Mouse (Mus musculus): ENCODE data around the gene Ralgapb. TPM values are rescaled to one million over a fixed set of nuclear protein-coding genes. Genes with fewer than 3 reads are reported as not detected.

Gene Ralgapb
- polyA plus RNA-seq (2015; fragmentation: Nextera tagmentation; extraction: Ambion mirVana) = 14.8 and 17.8 TPM in 2 replicates

DNA sequence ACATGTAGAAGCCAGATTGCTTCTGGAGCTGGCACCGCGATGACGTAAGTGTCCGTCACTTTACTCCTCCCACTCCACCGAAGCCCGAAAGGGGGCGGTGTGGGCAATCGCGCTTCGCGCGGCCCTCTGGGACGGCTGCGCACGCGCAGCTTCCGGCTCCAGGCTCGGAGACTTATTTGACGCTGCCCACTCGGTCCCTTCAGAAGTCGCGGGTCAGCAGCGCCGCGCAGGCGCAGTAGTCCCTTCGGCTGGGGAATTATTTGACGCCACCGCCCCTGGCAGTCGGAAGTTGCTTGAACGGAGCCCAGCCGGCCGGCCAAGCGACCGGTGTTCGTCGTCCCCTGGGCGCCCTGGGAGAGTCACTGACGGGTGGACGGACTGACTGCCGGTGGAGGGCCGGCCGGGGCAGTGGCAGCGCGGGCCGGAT lies at the start of gene Ralgapb:
TSS of gene Ralgapb (plus strand) at position 254 of the 427 bp plus-strand sequence.
- Histone ChIP-seq H3K4me2 (replicated peaks; ENCODE audit: low read depth, low read length) (peak within 1 kb of the TSS; percentile 82), H3K4me1 (ENCODE audit: insufficient read depth, low read depth, low read length) (no peaks in the 10 kb centered on the region; the same call in 1 of the 2 replicates), H3K36me3 (ENCODE audit: insufficient read depth, low read length) (no peaks in the 10 kb centered on the region), H3K9ac (replicated peaks; ENCODE audit: low read depth) (peak within 1 kb of the TSS; percentile 87), H3K9me3 (ENCODE audit: low read length) (no peaks in the 10 kb centered on the region), H3K27me3 (replicated peaks; ENCODE audit: insufficient read depth, low read length) (no peaks in the 10 kb centered on the region), H3K4me3 (ENCODE audit: low read depth, low read length) (peak within 1 kb of the TSS; percentile 96), H3K27ac (ENCODE audit: low read length) (peak within 1 kb of the TSS; percentile 92)
- DNase-seq (ENCODE audit: low spot score) (peak; percentile 99), ATAC-seq (peak; percentile 91)
- WGBS = under 1% methylated on average over 45 of the region's 46 CpGs
- TF ChIP-seq CTCF (IDR thresholded peaks at IDR 0.05) = peak; percentile 71
- peak; percentile 50; the same call in 1 of the 2 replicates for TF ChIP-seq EP300 (IDR thresholded peaks at IDR 0.05)

DNA sequence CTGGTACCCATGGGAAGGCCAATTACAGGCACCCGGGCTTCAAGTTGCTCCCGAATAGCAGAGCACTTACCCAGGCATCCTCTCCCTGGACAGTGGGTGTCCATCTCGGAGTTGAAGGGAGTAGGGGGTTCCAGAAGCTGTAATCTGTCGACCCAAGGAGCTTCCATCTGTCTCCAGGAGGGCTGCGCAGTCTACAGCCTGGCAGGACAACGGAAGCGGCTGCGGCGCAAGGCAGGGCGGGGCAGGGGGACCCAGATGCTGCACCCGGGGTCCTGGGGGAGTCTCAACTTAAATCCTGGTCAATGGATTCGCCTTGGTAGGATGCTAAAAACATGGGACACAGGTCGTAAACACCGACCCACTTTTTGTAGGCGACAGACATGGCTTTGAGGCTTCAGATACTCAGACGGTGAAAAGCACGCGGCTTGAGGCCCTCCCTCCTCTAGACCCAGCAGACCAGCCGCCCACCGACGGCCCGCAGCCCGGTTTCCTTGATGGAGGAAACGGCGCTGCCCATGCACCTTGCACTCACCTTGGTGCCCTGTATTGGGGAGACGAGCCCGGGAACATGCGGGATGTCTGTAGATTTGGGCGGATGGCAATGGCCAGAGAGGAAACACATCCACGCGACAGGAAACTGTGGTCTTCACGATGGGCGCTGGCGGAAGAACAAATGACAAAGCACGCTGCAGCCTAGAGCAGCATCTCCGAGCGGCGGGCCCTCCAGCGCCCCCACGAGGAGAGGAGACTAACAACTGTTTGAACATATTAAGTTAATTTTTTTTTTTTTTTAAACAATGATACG lies 48.6 kb upstream of the Ralgapb start:
- peak; percentile 92 for ATAC-seq
- Histone ChIP-seq H3K4me1 (ENCODE audit: insufficient read depth, low read depth, low read length) (peaks cover 8% of the 10 kb centered on the region; the same call in 1 of the 2 replicates), H3K27ac (ENCODE audit: low read length) (peak overlapping the region; percentile 75), H3K36me3 (ENCODE audit: insufficient read depth, low read length) (peaks cover 6% of the 10 kb centered on the region), H3K4me3 (ENCODE audit: low read depth, low read length) (peak overlapping the region; percentile 47), H3K9ac (replicated peaks; ENCODE audit: low read depth) (peak overlapping the region; percentile 47), H3K9me3 (ENCODE audit: low read length) (no peaks in the 10 kb centered on the region), H3K4me2 (replicated peaks; ENCODE audit: low read depth, low read length) (peak overlapping the region; percentile 58), H3K27me3 (replicated peaks; ENCODE audit: insufficient read depth, low read length) (no peaks in the 10 kb centered on the region)
- WGBS = under 1% methylated on average over 41 of the region's 41 CpGs
- peak; percentile 96 for DNase-seq (ENCODE audit: low spot score)
- TF ChIP-seq CTCF (IDR thresholded peaks at IDR 0.05) = peak; percentile 82
- peak; percentile 34; the same call in 1 of the 2 replicates for TF ChIP-seq EP300 (IDR thresholded peaks at IDR 0.05)

DNA sequence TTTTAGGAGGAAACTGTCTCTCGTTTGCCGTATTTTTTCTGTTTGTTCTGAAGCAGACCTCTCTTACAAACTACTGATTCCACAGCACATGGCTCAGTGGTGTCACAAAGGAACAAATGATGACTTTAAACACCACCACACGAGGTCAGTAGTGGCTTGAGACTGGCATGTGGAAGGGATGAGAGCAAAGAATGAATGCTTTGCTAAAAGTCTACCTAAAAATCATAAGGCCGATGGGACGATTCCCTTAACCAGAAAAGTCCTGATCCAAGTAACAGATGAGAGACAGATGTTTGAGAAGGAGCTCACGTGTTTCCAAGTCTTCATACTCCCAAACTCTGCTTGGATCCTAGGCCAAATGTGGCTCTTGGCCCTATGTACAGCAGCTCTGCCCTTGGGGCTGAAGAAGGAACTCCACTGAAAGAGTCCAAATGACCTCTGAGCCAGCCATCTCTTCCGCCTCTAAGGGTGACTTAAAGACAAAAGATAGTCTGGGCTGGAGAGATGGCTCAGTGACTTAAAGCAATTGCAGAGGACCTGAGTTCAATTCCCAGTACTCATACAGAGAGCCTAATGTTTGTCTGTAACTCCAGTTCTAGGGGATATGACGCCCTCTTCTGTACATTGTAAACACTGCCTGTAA lies 47.8 kb upstream of the Ralgapb start:
- DNase-seq (ENCODE audit: low spot score) (no peak), ATAC-seq (peak; percentile 45)
- Histone ChIP-seq H3K9ac (replicated peaks; ENCODE audit: low read depth) (no peak overlapping the region), H3K4me1 (ENCODE audit: insufficient read depth, low read depth, low read length) (peaks cover 8% of the 10 kb centered on the region; the same call in 1 of the 2 replicates), H3K4me3 (ENCODE audit: low read depth, low read length) (no peak overlapping the region), H3K27ac (ENCODE audit: low read length) (no peak overlapping the region), H3K36me3 (ENCODE audit: insufficient read depth, low read length) (0 out of 2 replicates have a peak, but pooled peaks cover 3% of the 10 kb centered on the region), H3K4me2 (replicated peaks; ENCODE audit: low read depth, low read length) (peak overlapping the region; percentile 58), H3K27me3 (replicated peaks; ENCODE audit: insufficient read depth, low read length) (no peaks in the 10 kb centered on the region), H3K9me3 (ENCODE audit: low read length) (no peaks in the 10 kb centered on the region)
- WGBS = 35% methylated on average over 8 of the region's 8 CpGs
- TF ChIP-seq CTCF (IDR thresholded peaks at IDR 0.05) (peak; percentile 51), EP300 (IDR thresholded peaks at IDR 0.05) (no peak)

DNA sequence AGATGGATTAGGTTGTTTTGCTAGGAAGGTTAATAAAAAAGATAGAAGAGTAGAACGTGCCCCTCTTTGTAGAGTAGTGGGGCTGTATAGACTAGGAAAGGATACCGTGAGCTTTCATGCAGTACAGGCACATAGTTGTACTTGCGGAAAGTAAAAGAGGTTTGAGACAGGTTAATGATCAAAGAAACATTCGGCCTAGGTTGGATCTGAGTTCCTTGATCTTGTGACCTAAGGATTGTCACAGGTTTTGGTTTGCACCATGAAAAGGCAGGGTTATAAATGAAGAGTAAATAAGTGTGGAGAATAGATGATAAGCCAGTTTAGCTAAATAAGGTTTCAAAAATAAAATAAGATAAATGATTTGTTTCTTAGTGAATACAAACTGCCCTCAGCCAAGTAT lies 45.5 kb upstream of the Ralgapb start:
- Histone ChIP-seq H3K9ac (replicated peaks; ENCODE audit: low read depth) (no peak overlapping the region), H3K4me2 (replicated peaks; ENCODE audit: low read depth, low read length) (no peak overlapping the region), H3K27ac (ENCODE audit: low read length) (no peak overlapping the region), H3K4me3 (ENCODE audit: low read depth, low read length) (no peak overlapping the region), H3K9me3 (ENCODE audit: low read length) (no peaks in the 10 kb centered on the region), H3K36me3 (ENCODE audit: insufficient read depth, low read length) (0 out of 2 replicates have a peak, but pooled peaks cover under 1% of the 10 kb centered on the region), H3K27me3 (replicated peaks; ENCODE audit: insufficient read depth, low read length) (no peaks in the 10 kb centered on the region), H3K4me1 (ENCODE audit: insufficient read depth, low read depth, low read length) (peaks cover 8% of the 10 kb centered on the region; the same call in 1 of the 2 replicates)
- no peak for TF ChIP-seq CTCF (IDR thresholded peaks at IDR 0.05)
- no peak for TF ChIP-seq EP300 (IDR thresholded peaks at IDR 0.05)
- WGBS = 73% methylated on average over 4 of the region's 4 CpGs
- DNase-seq (ENCODE audit: low spot score) = no peak
- ATAC-seq = no peak

DNA sequence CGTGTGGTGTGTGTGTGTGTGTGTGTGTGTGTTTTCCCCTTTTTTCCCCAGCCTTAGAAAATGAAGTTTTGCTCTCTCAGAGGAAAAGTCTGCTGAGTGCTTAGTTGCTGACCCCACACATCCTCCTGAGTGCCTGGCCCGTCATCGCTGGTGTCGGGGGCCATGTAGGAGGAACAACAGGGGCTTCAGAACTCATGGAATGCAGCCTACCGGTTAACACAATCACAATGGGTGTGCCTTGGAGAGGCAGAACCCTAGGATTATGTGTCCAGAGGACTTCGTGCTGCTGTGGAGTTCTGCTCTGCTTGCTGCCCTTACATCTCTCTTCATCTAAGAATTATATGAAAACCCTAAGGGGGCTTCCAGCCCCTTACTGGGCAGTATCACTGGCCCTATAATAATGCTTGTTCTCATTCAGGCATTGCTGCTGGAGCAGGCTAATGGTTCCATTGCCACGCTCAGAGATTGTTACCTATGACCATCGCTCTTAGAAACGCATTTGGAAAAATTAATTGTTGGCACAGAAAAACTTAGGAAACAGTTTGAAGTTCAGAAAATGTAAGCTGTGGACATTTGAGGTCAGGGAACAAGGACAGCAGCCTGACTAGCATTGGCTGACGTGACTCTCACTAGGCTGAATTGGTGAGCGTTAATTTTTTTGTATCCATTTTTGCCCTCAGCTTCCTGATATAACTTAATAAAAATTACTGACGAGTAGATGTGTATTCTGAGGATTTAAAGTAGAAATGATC lies 44.4 kb upstream of the Ralgapb start:
- no peak overlapping the region for H3K4me2 ChIP-seq (replicated peaks; ENCODE audit: low read depth, low read length)
- 72% methylated on average over 12 of the region's 12 CpGs for WGBS
- no peak for DNase-seq (ENCODE audit: low spot score)
- H3K27ac ChIP-seq (ENCODE audit: low read length) = no peak overlapping the region
- no peaks in the 10 kb centered on the region for H3K36me3 ChIP-seq (ENCODE audit: insufficient read depth, low read length)
- no peak overlapping the region for H3K9ac ChIP-seq (replicated peaks; ENCODE audit: low read depth)
- peaks cover 6% of the 10 kb centered on the region; the same call in 1 of the 2 replicates for H3K4me1 ChIP-seq (ENCODE audit: insufficient read depth, low read depth, low read length)
- no peak for ATAC-seq
- H3K9me3 ChIP-seq (ENCODE audit: low read length) = no peaks in the 10 kb centered on the region
- no peak overlapping the region for H3K4me3 ChIP-seq (ENCODE audit: low read depth, low read length)
- H3K27me3 ChIP-seq (replicated peaks; ENCODE audit: insufficient read depth, low read length) = no peaks in the 10 kb centered on the region
- TF ChIP-seq EP300 (IDR thresholded peaks at IDR 0.05) (no peak), CTCF (IDR thresholded peaks at IDR 0.05) (no peak)
